Mouse (Mus musculus): ENCODE measurements at regions not wholly inside any gene's neighbourhood (a gene's known extent, or its start where the extent isn't known, plus 50 kb on each side); places are given as distances from the start of the nearest gene placed in this dataset.

DNA sequence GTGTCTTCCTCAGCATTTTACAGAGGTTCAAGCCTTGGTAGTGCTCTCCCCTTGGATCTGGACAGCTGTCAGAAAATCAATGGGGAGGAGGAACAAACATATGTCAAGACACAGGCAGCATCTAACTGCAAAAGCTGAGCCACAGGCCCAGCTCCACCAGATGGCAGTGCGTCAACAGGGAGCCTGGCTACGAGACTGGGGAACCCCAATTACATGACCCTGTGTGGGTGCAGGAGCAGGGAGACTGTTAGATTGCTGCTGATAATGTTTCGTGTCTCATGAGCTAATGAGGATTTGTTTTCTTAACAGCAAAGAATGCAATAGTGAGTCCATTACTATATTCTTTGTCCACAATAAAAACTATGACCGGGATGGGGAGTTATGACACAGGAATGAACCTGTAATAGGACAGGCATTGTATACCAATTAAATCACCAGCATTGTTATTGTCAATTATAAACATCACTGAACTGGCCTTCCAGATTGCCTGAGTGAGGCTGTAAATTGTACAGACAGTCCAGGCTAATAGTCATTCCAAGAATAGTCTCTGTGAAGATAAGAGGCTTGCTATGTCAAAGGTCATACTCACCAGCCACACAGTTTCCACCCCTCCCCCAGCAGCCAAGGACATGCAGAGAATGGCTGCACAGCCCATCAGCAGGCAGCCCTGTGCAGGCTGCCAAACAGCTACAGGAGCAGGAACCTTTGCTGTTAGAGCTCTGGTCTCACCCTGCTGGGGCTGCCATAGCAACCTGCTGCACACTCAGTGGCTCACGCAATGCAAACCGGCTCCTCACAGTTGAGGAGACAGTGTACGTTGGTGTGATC lies 58.8 kb upstream of the Barx2 start:
- DNase-seq (ENCODE audit: low spot score in 2 of 2): peak; percentile 68 to 77

DNA sequence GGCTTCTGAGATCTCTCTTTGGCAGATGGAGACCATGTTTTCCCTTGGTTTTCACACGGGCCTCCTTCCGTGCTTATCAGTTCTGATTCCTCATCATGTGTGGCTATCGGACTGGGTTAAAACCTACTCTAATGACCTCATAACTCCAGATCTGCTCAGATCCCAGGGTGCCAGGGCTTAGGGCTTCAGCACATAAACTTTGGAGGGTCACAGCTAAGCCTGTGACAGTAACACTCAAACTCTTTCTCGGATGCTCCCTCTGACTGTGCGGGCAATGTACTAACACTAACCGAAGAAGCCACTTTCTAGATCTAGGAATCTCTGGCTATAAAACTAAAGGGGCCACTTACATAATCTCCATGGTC lies 59.3 kb upstream of the Barx2 start:
- no peak for DNase-seq (ENCODE audit: low spot score in 2 of 2)

GRCm38 (mm10) chr9:31976191-31976590 lies 62.9 kb upstream of the Barx2 start:
- DNase-seq (ENCODE audit: low spot score in 2 of 2): no peak

DNA sequence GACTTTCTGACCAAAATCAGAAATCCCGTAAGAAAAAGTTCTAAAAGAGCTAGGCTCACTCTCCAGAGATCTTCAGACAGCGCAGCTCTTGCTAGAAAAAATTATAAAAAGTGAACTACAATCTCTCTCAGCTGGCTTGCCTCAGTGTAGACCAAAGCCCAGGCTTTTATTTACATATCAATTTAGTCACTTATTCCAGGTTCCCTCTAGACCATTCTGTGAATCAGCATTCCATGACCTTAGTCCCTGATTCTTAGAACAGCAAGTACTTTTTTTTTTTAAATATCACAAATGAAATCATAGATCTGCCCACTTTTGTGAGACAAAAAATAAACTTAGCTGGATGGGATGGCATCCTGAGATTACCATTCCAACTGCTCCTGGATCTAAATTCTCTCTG lies 64.8 kb upstream of the Barx2 start:
- DNase-seq (ENCODE audit: low spot score in 2 of 2): no peak

- no peak for DNase-seq (ENCODE audit: low spot score in 2 of 2)
Observed at GRCm38 (mm10) chr9:31979211-31979610, 65.9 kb upstream of the Barx2 start.

- no peak for DNase-seq (ENCODE audit: low spot score in 2 of 2)
Observed at GRCm38 (mm10) chr9:31980459-31980858, 67.2 kb upstream of the Barx2 start.

- no peak for DNase-seq (ENCODE audit: low spot score in 2 of 2)
Observed at GRCm38 (mm10) chr9:31983759-31984586, 70.7 kb upstream of the Barx2 start.

DNA sequence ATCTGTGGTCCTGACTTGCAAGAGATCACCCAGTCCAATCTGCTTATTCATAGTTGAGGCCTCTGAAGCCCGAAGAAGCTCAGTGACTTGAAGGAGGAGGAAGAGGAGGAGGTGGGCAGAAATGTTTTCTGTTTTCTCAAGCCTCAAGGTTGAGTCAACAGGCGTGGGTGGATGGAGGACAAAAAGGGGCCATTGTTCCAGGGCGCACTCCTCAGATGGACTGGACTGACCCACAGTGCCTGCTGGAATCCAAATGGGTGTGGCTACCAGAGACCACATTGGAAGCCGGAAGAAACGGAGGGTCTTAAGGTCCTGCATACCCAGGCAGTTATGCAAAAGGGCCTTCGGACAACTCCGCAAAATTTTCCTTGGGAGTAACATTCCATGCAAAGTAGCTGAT lies 75.6 kb upstream of the Barx2 start:
- DNase-seq (ENCODE audit: low spot score in 2 of 2): no peak

GRCm38 (mm10) chr9:31989581-31990360 lies 76.5 kb upstream of the Barx2 start:
- peak in 1 of 2 experiments; percentile 17 for DNase-seq (ENCODE audit: low spot score in 2 of 2)

DNA sequence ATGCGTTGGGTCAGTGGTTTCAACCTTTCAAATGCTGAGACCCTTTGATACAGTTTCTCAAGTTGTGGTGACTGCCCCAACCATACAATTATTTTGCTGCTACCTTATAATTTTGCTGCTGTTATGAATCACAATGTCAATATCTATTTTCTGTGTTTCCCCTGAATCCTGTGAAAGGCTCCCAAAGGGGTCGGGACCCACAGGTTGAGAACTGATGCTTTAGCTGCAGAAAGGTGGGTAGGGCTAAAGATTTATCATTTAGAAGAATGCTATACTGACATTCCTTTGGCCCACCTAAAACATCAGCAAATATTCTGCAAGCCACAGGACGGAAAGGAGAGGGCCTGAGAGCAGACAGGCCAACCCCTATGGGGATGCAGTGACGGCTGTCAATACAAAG lies 77.2 kb upstream of the Barx2 start:
- no peak for DNase-seq (ENCODE audit: low spot score in 2 of 2)

GRCm38 (mm10) chr9:31993631-31994601 lies 80.7 kb upstream of the Barx2 start:
- no peak for DNase-seq (ENCODE audit: low spot score in 2 of 2)

DNA sequence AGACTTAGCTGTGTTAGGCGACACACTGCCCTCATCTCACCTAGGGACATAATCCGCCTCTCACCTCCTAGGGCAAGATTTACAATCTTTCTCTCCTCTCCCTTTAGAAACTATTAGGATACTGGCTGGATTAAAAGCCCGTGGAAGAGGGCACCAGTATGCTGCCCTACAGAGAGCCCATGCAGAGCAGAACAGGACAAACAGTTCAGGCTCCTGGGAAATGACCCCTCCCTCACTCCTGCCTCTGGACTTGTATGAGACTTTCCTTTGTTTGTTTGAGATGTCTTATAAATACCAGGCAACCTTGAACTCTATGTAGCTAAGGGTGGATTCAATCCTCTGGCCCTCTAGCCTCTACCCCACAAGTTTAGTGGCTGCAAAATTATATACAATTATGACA lies 81.8 kb upstream of the Barx2 start:
- DNase-seq (ENCODE audit: low spot score in 2 of 2): no peak

- DNase-seq (ENCODE audit: low spot score in 2 of 2): no peak
Observed at GRCm38 (mm10) chr9:31995700-31996099, 82.4 kb upstream of the Barx2 start.

GRCm38 (mm10) chr9:31996466-31997177 lies 83.4 kb upstream of the Barx2 start:
- DNase-seq (ENCODE audit: low spot score in 2 of 2): no peak

DNA sequence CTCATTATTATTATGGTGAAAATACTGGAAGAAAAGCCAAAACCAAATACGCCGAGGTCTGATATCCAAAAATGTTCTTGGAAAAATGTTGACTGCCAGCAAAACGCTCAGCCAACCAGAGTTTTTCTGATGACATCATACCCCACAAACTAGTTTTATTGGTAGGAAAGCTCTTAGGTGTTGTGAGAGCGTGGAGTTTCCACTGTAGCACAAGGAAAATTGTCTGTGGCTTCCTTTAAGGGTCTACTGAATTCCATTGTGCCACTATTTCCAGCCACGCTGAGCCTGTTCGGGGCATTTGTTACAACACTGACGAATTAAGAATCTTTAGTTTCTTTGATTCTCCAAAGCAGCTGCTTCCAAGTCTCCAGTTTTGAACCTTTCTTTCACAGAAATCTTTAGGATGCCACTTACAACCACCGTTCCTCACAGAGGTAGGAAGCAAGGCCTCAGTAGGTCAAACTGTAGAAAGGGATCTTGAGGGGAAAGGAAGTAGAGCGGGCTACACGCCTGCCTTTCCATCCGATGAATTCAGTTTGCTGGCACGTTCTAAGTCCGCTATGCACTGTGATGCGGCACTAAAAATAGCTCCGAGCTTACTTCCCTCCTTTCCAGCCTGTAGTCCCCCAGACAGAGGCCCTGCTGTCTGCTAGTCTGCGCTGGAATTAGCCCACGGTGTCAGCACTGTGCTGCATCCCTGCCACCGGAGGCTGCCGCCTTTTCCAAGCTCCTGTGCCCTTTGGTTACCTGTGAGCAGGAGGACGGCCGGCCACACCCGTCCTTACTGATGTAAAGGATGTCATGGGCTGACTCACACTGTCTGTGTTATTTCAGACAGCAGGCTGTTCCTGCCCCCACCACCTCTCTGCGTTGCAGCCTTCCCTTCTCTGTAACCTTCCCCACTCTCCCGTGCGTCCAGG lies 84.2 kb upstream of the Barx2 start:
- DNase-seq (ENCODE audit: low spot score in 2 of 2): peak; percentile 36 to 57

DNA sequence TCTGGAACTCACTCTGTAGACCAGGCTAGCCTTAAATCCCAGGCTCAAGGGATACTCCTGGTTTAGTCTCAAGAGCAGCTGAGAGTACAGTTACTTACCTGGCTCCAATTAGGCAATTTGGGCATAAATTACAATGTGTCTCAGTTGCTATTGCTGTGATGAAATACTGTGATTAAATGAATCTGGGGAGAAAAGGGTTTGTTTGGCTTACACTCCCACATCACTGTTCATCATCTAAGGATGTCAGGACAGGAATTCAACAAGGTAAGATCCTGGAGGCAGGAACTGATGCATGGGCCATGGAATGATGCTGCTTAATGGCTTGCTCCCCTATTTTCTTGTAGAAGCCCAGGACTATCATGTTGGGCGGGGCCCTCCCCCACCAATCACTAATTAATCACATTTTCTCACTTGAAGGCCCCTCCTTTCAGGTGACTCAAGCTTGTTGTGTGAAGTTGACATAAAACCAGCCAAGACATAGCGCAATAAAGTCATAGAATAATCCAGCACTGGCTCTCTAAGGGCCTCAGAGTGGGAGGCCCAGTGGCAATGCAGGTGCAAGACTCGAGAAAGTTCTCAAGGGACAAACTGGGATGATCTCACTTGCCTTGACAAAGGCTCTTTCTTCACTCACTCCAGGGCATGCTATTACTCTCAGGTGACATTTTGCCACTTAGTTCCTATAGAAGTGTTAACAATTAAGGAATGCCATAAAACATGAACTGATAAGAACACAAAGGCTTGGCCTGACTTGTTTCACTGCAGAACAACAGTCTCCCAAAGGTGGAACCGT lies 85.4 kb upstream of the Barx2 start:
- no peak for DNase-seq (ENCODE audit: low spot score in 2 of 2)

DNA sequence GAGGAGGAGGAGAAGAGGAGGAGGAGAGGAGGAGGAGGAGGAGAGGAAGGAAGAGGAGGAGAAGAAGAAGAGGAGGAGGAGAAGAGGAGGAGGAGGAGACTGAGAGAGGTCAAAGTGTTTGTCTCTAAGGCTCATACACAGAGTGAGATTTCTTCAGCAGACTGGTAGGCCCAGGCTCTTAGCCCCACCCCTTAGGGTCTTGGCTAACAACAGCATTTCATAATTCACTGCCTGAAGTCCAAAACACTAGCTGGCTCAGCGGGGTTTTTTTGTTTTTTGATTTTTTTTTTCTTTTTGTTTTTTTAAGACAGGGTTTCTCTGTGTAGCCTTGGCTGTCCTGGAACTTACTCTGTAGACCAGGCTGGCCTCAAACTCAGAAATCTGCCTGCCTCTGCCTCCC lies 86.5 kb upstream of the Barx2 start:
- no peak for DNase-seq (ENCODE audit: low spot score in 2 of 2)

DNA sequence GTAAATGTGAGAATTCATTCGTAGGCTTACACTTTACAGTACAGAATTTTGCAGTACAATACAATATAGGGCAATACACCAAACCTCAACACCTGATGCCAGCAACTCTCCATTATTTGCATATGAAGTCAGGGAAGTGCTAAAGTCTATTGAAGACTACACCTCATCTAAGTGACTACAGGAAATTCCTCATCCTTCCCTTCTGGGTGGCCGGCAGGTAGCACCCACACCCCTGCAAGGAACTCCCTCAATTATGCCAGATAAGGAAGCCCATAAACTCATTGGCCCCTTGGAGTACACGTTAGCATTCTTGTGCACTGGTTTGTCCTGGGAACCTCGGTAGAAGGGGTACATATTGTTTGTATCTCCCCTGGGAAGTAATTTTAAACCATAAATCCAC lies 89.7 kb upstream of the Barx2 start:
- DNase-seq (ENCODE audit: low spot score in 2 of 2): no peak

DNA sequence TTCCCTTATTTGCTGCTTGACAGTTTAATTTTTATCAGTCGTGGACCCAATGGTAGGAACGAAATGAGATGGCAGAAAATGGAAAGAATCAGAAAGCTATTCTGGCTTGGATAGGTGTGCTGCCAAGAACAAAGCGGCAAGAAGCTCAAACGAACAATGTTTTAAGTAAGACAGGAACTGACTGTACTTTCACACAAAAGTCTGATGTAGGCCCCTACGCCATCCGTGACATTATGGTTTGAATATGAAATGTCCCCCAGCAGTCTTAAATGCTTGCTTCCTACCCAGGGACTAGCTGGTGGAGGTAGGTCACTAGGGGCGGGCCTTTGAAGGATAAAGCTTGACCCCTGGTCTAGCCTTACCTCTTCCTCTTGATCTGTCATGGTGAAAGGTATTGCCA lies 90.5 kb upstream of the Barx2 start:
- DNase-seq (ENCODE audit: low spot score in 2 of 2): no peak
